Mouse (Mus musculus) ES-E14 (cell line): ENCODE results near the gene Fhod1. TPM values are rescaled to one million over a fixed set of nuclear protein-coding genes. Genes with fewer than 3 reads are reported as not detected.

Source experiments
- DNase-seq: peaks from one replicate; pipeline ENCODE4 v3.0.0-alpha.2; 2013; ENCODE audit warnings: low read depth, low spot score
- H3K27ac ChIP-seq: 2 replicates; pipeline ENCODE4 v1.5.1; 2012; ENCODE audit warnings: low read depth, mild to moderate bottlenecking, low read length, moderate library complexity, mixed read lengths; ENCODE audit not compliant: poor library complexity, insufficient read depth, severe bottlenecking
- H3K36me3 ChIP-seq: 2 replicates; pipeline ENCODE4 v1.6.1; 2012; ENCODE audit warnings: mild to moderate bottlenecking, low read length, moderate library complexity, mixed read lengths; ENCODE audit not compliant: control insufficient read depth, poor library complexity, insufficient read depth, severe bottlenecking
- H3K4me1 ChIP-seq, 2 experiments: fragments of 150-350 bp in 1 of 2; sonication (generic) in 1 of 2; 2 replicates each; pipeline ENCODE4 v1.6.1; 2012; ENCODE audit warnings: low read length in 2 of 2, mild to moderate bottlenecking in 1 of 2, mixed read lengths in 1 of 2; ENCODE audit not compliant: control insufficient read depth in 2 of 2, insufficient read depth in 2 of 2, poor library complexity in 1 of 2
- H3K4me3 ChIP-seq, 2 experiments: fragments of 150-350 bp in 1 of 2; sonication (generic) in 1 of 2; 2 replicates each; pipeline ENCODE4 v1.5.1; 2012; ENCODE audit warnings: low read length in 2 of 2, low read depth in 1 of 2, mild to moderate bottlenecking in 1 of 2, mixed read lengths in 1 of 2; ENCODE audit not compliant: insufficient read depth in 1 of 2, poor library complexity in 1 of 2, severe bottlenecking in 1 of 2
- H3K9ac ChIP-seq: 2 replicates; pipeline ENCODE4 v1.6.1; 2012; ENCODE audit warnings: low read depth, mild to moderate bottlenecking, low read length, mixed read lengths; ENCODE audit not compliant: poor library complexity, insufficient read depth, severe bottlenecking
- H3K9me3 ChIP-seq: fragments of 150-350 bp; sonication (generic); 2 replicates; pipeline ENCODE4 v1.6.1; 2012; ENCODE audit warnings: low read depth, mild to moderate bottlenecking, low read length; ENCODE audit not compliant: control insufficient read depth, insufficient read depth
- CHD2 ChIP-seq: IDR thresholded peaks from 2 replicates; pipeline ENCODE4 v1.6.1; 2014; ENCODE audit warnings: mild to moderate bottlenecking, low read depth, low read length, inconsistent platforms
- HCFC1 ChIP-seq: IDR thresholded peaks from 2 replicates; pipeline ENCODE4 v1.6.1; 2012; ENCODE audit warnings: low read length, inconsistent platforms, borderline replicate concordance; ENCODE audit not compliant: insufficient read depth
- MAFK ChIP-seq: IDR thresholded peaks from 2 replicates; pipeline ENCODE4 v1.6.1; 2014; ENCODE audit warnings: mild to moderate bottlenecking, low read depth, low read length, inconsistent platforms; ENCODE audit not compliant: insufficient read depth
- ZC3H11A ChIP-seq: IDR thresholded peaks from 2 replicates; pipeline ENCODE4 v1.6.1; 2012; ENCODE audit warnings: low read depth, mild to moderate bottlenecking, inconsistent platforms, low read length, borderline replicate concordance
- ZNF384 ChIP-seq: IDR thresholded peaks from 2 replicates; pipeline ENCODE4 v1.6.1; 2012; ENCODE audit warnings: low read depth, low read length, inconsistent platforms
- in situ Hi-C, 2 experiments: fragments of 600-800 bp; cut with MboI; formaldehyde crosslinking; loops; one replicate each; pipeline ENCODE4 v1.15.1; 2025; ENCODE audit warnings: low sequenced_read_pairs in 2 of 2, inconsistent platforms in 1 of 2; ENCODE audit not compliant: unreplicated experiment in 2 of 2
- total RNA-seq: library from RNA; depleted of rRNA; stranded (reverse); fragments of 300-350 nt; gene quantifications from 2 replicates; pipeline ENCODE4 v1.2.3, GENCODE M21; 2012

Fhod1 gene
- total RNA-seq, 1 experiment: 9.1 TPM

GRCm38 (mm10) chr8:105348450-105349095, 820 bp upstream of the Fhod1 start, which contains the start of gene Slc9a5:
Gene Slc9a5, plus strand, starts transcription at chr8:105348843.
- in situ Hi-C loops: no loop called here
- Histone ChIP-seq H3K27ac (peak within 1 kb of the TSS; percentile 24; the same call in 1 of the 2 replicates), H3K4me3 (peak within 1 kb of the TSS; percentile 86 to 90), H3K9me3 (no peaks in the 10 kb centered on the region), H3K9ac (peak within 1 kb of the TSS; percentile 79), H3K4me1 (peaks cover 0 to 7% of the 10 kb centered on the region in 2 experiments; a peak in 3 of 4 replicates), H3K36me3 (no peaks in the 10 kb centered on the region)
- no peak for DNase-seq
- TF ChIP-seq ZC3H11A: no peak
- no peak for TF ChIP-seq ZNF384
- no peak for TF ChIP-seq MAFK
- no peak for TF ChIP-seq CHD2
- TF ChIP-seq HCFC1: no peak

GRCm38 (mm10) chr8:105346611-105347427, 934 bp downstream of the Fhod1 start:
- H3K27ac ChIP-seq: 0 out of 2 replicates have a peak overlapping the region, but pooled peaks have one; percentile 16
- no peaks in the 10 kb centered on the region for H3K9me3 ChIP-seq
- no peak for TF ChIP-seq MAFK
- TF ChIP-seq ZC3H11A: no peak
- no peak for TF ChIP-seq CHD2
- TF ChIP-seq ZNF384: no peak
- no peak for TF ChIP-seq HCFC1
- H3K9ac ChIP-seq: peak overlapping the region; percentile 75
- no peak for DNase-seq
- peak overlapping the region; percentile 86 to 90 for H3K4me3 ChIP-seq
- H3K36me3 ChIP-seq: no peaks in the 10 kb centered on the region
- peaks cover 0 to 7% of the 10 kb centered on the region in 2 experiments; a peak in 3 of 4 replicates for H3K4me1 ChIP-seq
- in situ Hi-C loops: no loop called here

GRCm38 (mm10) chr8:105345061-105345975, 2.4 kb downstream of the Fhod1 start:
- peaks cover 0 to 11% of the 10 kb centered on the region in 2 experiments; a peak in 3 of 4 replicates for H3K4me1 ChIP-seq
- no peak overlapping the region for H3K9ac ChIP-seq
- no peak overlapping the region for H3K4me3 ChIP-seq
- in situ Hi-C loops: no loop called here
- H3K27ac ChIP-seq: no peak overlapping the region
- TF ChIP-seq CHD2 (no peak), ZC3H11A (no peak), HCFC1 (no peak), MAFK (no peak), ZNF384 (no peak)
- H3K36me3 ChIP-seq: no peaks in the 10 kb centered on the region
- H3K9me3 ChIP-seq: no peaks in the 10 kb centered on the region
- DNase-seq: no peak
